Mouse (Mus musculus) thymus, postnatal 4 days (tissue): ENCODE data around the gene Efna3.

Source experiments
- DNase-seq: peaks from one replicate; pipeline ENCODE4 v3.0.0; 2021

Gene Efna3

GRCm38 (mm10) chr3:89315930-89316831 is 6.6 kb downstream of the Efna3 start:
- DNase-seq = peak; percentile 46

- DNase-seq = peak; percentile 83
Observed at GRCm38 (mm10) chr3:89315195-89315929, 7.4 kb downstream of the Efna3 start.

- no peak for DNase-seq
Observed at GRCm38 (mm10) chr3:89314791-89315190, 8.0 kb downstream of the Efna3 start.

- no peak for DNase-seq
Observed at GRCm38 (mm10) chr3:89314340-89314739, 8.4 kb downstream of the Efna3 start.

- DNase-seq = peak; percentile 72
Observed at GRCm38 (mm10) chr3:89308089-89308488, 14.7 kb downstream of the Efna3 start.

- no peak for DNase-seq
Observed at GRCm38 (mm10) chr3:89305551-89306325, 17.0 kb downstream of the Efna3 start.

- DNase-seq = no peak
Observed at GRCm38 (mm10) chr3:89305105-89305504, 17.7 kb downstream of the Efna3 start.

GRCm38 (mm10) chr3:89304440-89304839 is 18.3 kb downstream of the Efna3 start:
- no peak for DNase-seq

- DNase-seq = no peak
Observed at GRCm38 (mm10) chr3:89300514-89300913, 22.3 kb downstream of the Efna3 start.

GRCm38 (mm10) chr3:89300071-89300470 is 22.7 kb downstream of the Efna3 start:
- DNase-seq = no peak

GRCm38 (mm10) chr3:89299499-89299898 is 23.3 kb downstream of the Efna3 start:
- DNase-seq = peak; percentile 71

- DNase-seq = no peak
Observed at GRCm38 (mm10) chr3:89298908-89299307, 23.9 kb downstream of the Efna3 start.

GRCm38 (mm10) chr3:89296761-89297396 is 25.9 kb downstream of the Efna3 start:
- no peak for DNase-seq

- DNase-seq = no peak
Observed at GRCm38 (mm10) chr3:89295685-89296230, 27.0 kb downstream of the Efna3 start.

GRCm38 (mm10) chr3:89294195-89294594 is 28.6 kb downstream of the Efna3 start:
- DNase-seq = no peak

GRCm38 (mm10) chr3:89293247-89293918 is 29.4 kb downstream of the Efna3 start:
- no peak for DNase-seq

GRCm38 (mm10) chr3:89292303-89292702 is 30.5 kb downstream of the Efna3 start:
- DNase-seq = peak; percentile 51

GRCm38 (mm10) chr3:89291874-89292273 is 30.9 kb downstream of the Efna3 start:
- DNase-seq = no peak

GRCm38 (mm10) chr3:89288503-89288928 is 34.2 kb downstream of the Efna3 start:
- DNase-seq = no peak

- DNase-seq = no peak
Observed at GRCm38 (mm10) chr3:89287286-89287685, 35.5 kb downstream of the Efna3 start.

GRCm38 (mm10) chr3:89285526-89285925 is 37.2 kb downstream of the Efna3 start:
- no peak for DNase-seq

- DNase-seq = no peak
Observed at GRCm38 (mm10) chr3:89284261-89284660, 38.5 kb downstream of the Efna3 start.
